Mouse (Mus musculus) kidney, embryonic 14.5 days (tissue): Measurements from ENCODE around the gene Slc1a2. TPM values are rescaled to one million over a fixed set of nuclear protein-coding genes. Genes with fewer than 3 reads are reported as not detected.
A peak's percentile ranks its signal among the peaks of the same experiment; 100 is the strongest.

Experiments
- ATAC-seq: fragments of 200-750 bp; cut with Nextera tagmentation; 2 replicates; pipeline ENCODE4 v1.8.0; 2017; ENCODE audit warnings: moderate number of reproducible peaks, mild to moderate bottlenecking, moderate TSS enrichment, moderate library complexity; ENCODE audit not compliant: low FRiP score, low TSS enrichment
- H3K27ac ChIP-seq: fragments of 300-500 bp; sonication (generic); 2 replicates; pipeline ENCODE4 v1.5.1; 2014; ENCODE audit warnings: low read depth, mild to moderate bottlenecking, low read length, moderate library complexity, mixed read lengths
- H3K27me3 ChIP-seq: fragments of 300-500 bp; sonication (generic); 2 replicates; pipeline ENCODE4 v1.6.1; 2014; ENCODE audit warnings: mild to moderate bottlenecking, low read length; ENCODE audit not compliant: control insufficient read depth, insufficient read depth
- H3K36me3 ChIP-seq: fragments of 300-500 bp; sonication (generic); 2 replicates; pipeline ENCODE4 v1.6.1; 2014; ENCODE audit warnings: low read length, mixed read lengths; ENCODE audit not compliant: control insufficient read depth, insufficient read depth
- H3K4me1 ChIP-seq: fragments of 300-500 bp; sonication (generic); 2 replicates; pipeline ENCODE4 v1.6.1; 2014; ENCODE audit warnings: low read length, mixed read lengths; ENCODE audit not compliant: control insufficient read depth, insufficient read depth
- H3K4me2 ChIP-seq: fragments of 300-500 bp; sonication (generic); replicated peaks from 2 replicates; pipeline ENCODE4 v1.6.1; 2014; ENCODE audit warnings: low read depth, mild to moderate bottlenecking, low read length
- H3K4me3 ChIP-seq: fragments of 300-500 bp; sonication (generic); 2 replicates; pipeline ENCODE4 v1.5.1; 2014; ENCODE audit warnings: mild to moderate bottlenecking, low read length
- H3K9ac ChIP-seq: fragments of 300-500 bp; sonication (generic); 2 replicates; pipeline ENCODE4 v1.6.1; 2014; ENCODE audit warnings: low read depth, mild to moderate bottlenecking, low read length, moderate library complexity
- H3K9me3 ChIP-seq: fragments of 300-500 bp; sonication (generic); 2 replicates; pipeline ENCODE4 v1.6.1; 2016; ENCODE audit warnings: low read length; ENCODE audit not compliant: control insufficient read depth
- WGBS: fragments of 180-500 bp; shearing (Covaris S2); extraction: QIAGEN DNeasy Blood & Tissue Kit; methylation state at CpG from one replicate; pipeline ENCODE4 v1.1.7; 2014; 5-methylcytosine and 5-hydroxymethylcytosine counted together
- polyA plus RNA-seq: library from polyadenylated mRNA; unstranded; fragments of >200 nt; fragmentation: Nextera tagmentation; extraction: Ambion mirVana; gene quantifications from 2 replicates; pipeline ENCODE4 v1.2.1, GENCODE M21; 2014

The Slc1a2 gene
- polyA plus RNA-seq, 1 experiment from 2014 or later, result 0.14 TPM

DNA sequence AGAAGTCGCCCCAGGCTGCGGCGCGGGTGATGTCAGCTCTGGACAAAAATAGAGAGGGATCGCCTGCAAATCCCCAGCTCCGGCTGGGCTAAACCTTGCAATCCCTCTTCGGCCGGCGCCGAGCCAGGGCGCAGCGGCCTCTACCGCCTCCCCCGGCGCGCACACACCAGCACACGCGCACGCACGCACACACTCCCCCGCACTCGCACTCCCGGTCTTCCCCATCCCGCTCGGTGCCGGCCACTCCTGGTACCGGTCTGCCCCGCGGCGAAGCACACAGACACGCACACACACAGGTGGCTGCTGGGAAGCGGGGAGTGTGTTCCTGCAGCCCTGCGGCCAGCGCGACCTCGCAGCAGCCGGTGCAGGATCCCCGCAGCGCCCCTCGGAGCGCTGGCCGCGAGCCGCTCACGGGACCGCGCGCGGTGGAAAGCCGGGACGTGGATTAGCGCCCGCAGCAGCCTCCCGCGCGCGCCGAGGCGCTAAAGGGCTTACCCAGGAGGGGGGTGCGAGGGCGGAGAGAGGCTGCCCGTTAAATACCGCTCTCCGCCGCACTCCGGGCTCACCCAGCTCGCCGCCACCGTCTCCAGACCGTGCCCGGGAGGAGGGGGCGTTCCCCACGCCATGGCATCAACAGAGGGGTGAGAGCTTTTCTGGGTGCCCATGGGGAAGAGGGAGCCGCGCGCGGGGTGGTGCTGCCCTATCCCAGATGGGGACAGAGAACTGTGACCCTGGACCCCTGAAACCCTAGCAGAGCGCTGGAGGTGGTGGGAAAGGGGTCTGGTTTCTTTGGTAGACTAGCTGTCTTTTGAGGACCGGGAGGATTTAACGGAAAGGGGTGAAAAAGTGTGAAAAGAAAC lies 432 bp downstream of the Slc1a2 start:
- Histone ChIP-seq H3K4me2 (peak overlapping the region; percentile 100), H3K27me3 (peaks cover 30% of the 10 kb centered on the region), H3K4me3 (peak overlapping the region; percentile 68), H3K27ac (no peak overlapping the region), H3K36me3 (no peaks in the 10 kb centered on the region), H3K9ac (peak overlapping the region; percentile 56), H3K4me1 (peaks cover 8% of the 10 kb centered on the region; the same call in 1 of the 2 replicates), H3K9me3 (no peaks in the 10 kb centered on the region)
- peak; percentile 85 for ATAC-seq
- WGBS, result under 1% methylated on average over 73 of the region's 80 CpGs

DNA sequence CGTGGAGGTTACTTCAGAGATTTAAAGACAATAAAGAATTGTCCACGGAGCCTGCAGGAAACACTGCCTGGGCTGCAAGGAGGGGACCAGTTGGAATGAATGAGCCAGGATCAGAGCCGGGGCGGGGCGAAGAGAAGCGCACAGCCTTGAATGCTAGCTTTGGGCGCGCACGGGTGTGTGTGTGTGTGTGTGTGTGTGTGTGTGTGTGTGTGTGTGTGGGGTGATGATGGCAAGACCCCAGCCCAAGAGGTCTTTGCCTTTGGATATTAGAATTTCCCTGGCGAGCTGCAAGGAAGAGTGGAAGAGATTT lies 1.0 kb downstream of the Slc1a2 start:
- WGBS, result 0% methylated on average over 10 of the region's 10 CpGs
- Histone ChIP-seq H3K9ac (0 out of 2 replicates have a peak overlapping the region, but pooled peaks have one; percentile 56), H3K36me3 (no peaks in the 10 kb centered on the region), H3K4me1 (peaks cover 8% of the 10 kb centered on the region; the same call in 1 of the 2 replicates), H3K9me3 (no peaks in the 10 kb centered on the region), H3K27me3 (peaks cover 30% of the 10 kb centered on the region), H3K27ac (no peak overlapping the region), H3K4me3 (peak overlapping the region; percentile 68), H3K4me2 (peak overlapping the region; percentile 100)
- ATAC-seq, result no peak

DNA sequence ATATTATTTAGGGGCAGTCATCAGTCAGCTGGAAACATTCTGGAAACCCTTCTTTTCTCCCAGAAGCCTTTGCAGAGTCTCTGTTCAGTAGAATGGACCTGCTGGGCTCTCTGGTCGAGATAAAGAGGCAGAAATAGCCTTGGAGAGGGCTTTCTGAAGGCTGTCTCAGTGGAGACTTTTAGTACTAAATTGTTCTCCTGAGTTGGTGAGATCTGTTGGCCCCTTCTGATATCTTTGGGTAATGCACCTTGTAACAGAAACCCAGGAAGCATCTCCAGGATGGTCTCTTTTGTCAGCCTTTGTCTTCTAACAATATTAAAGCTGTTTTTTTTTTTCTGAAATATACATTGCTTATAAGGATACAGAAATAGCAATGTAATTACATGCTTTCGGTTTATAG lies 2.6 kb downstream of the Slc1a2 start:
- 67% methylated on average over 2 of the region's 2 CpGs for WGBS
- no peak overlapping the region for H3K27ac ChIP-seq
- peaks cover 30% of the 10 kb centered on the region for H3K27me3 ChIP-seq
- no peak overlapping the region for H3K4me2 ChIP-seq
- H3K9ac ChIP-seq, result no peak overlapping the region
- H3K36me3 ChIP-seq, result no peaks in the 10 kb centered on the region
- H3K9me3 ChIP-seq, result no peaks in the 10 kb centered on the region
- peaks cover 8% of the 10 kb centered on the region; the same call in 1 of the 2 replicates for H3K4me1 ChIP-seq
- ATAC-seq, result no peak
- H3K4me3 ChIP-seq, result no peak overlapping the region

DNA sequence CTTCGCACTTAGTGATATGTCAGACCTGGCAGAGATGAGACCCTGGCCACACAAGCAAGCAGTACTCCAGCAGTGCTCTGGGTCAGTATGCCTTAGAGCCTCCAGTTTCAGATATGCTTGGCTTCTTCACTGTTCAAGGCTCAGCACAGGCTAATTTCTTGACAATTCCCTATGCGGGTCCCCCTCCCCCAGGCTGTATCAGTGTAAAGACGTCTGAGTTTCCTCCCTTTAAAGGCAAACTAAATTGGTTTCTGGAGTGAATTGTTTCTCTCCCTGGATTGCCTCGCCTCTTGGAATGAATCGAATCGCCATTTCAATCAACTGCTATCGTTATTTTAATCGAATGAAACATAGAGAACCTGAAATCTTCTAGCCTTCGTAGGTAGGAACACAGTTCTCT lies 4.5 kb downstream of the Slc1a2 start:
- no peak for ATAC-seq
- WGBS, result 57% methylated on average over 9 of the region's 9 CpGs

DNA sequence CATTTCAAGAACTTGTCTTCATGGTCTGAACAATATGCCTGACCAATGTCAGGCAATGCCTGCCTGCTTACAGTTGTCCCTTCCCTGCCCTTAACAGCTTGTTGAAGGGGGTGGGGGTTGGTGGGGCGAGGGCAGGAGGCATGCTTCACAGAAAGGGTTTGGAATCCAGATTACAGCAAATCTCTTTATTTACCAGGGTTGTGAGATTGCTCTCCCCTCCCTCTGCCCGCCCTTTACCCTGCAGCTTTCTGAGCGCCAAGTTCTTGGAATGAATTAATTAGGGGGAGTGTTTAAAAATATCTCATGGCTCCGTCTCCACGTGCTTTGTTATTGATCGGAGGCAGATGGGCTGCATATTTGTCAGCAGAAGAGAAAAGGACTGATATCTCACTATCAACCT lies 4.9 kb downstream of the Slc1a2 start:
- no peak for ATAC-seq
- peaks cover 4% of the 10 kb centered on the region; the same call in 1 of the 2 replicates for H3K4me1 ChIP-seq
- H3K9ac ChIP-seq, result no peak overlapping the region
- no peaks in the 10 kb centered on the region for H3K36me3 ChIP-seq
- no peaks in the 10 kb centered on the region for H3K9me3 ChIP-seq
- no peak overlapping the region for H3K4me2 ChIP-seq
- peaks cover 23% of the 10 kb centered on the region for H3K27me3 ChIP-seq
- no peak overlapping the region for H3K4me3 ChIP-seq
- WGBS, result 39% methylated on average over 6 of the region's 6 CpGs
- no peak overlapping the region for H3K27ac ChIP-seq

More for the DNA sequence above, 4.5 kb downstream of the Slc1a2 start:
- peaks cover 23% of the 10 kb centered on the region for H3K27me3 ChIP-seq
- H3K4me2 ChIP-seq, result no peak overlapping the region
- no peak overlapping the region for H3K9ac ChIP-seq
- H3K9me3 ChIP-seq, result no peaks in the 10 kb centered on the region
- H3K36me3 ChIP-seq, result no peaks in the 10 kb centered on the region
- peaks cover 8% of the 10 kb centered on the region; the same call in 1 of the 2 replicates for H3K4me1 ChIP-seq
- H3K27ac ChIP-seq, result no peak overlapping the region
- no peak overlapping the region for H3K4me3 ChIP-seq

DNA sequence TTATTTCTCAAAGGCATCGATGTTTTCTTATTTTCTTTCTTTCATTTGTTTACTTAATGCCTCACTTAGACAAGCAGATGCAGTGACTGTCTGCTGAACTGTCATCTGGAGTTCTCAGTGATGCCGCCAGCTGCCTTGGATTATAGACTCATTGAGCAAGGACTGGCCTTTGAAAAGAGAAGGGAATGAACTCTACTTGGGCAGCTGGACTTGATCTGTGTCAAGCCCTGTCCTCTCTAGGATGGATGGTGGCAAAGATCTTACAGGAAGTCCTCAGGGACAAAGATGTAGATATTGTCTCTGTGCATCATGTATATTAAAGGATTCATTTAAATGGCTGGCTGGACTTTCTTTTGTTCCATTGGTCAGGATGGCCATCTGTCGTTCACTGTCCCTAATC lies 5.4 kb downstream of the Slc1a2 start:
- no peak overlapping the region for H3K27ac ChIP-seq
- WGBS, result 61% methylated on average over 3 of the region's 3 CpGs
- no peak overlapping the region for H3K9ac ChIP-seq
- no peak overlapping the region for H3K4me2 ChIP-seq
- H3K4me1 ChIP-seq, result peaks cover 4% of the 10 kb centered on the region; the same call in 1 of the 2 replicates
- ATAC-seq, result no peak
- no peaks in the 10 kb centered on the region for H3K36me3 ChIP-seq
- H3K4me3 ChIP-seq, result no peak overlapping the region
- peaks cover 22% of the 10 kb centered on the region for H3K27me3 ChIP-seq
- no peaks in the 10 kb centered on the region for H3K9me3 ChIP-seq

DNA sequence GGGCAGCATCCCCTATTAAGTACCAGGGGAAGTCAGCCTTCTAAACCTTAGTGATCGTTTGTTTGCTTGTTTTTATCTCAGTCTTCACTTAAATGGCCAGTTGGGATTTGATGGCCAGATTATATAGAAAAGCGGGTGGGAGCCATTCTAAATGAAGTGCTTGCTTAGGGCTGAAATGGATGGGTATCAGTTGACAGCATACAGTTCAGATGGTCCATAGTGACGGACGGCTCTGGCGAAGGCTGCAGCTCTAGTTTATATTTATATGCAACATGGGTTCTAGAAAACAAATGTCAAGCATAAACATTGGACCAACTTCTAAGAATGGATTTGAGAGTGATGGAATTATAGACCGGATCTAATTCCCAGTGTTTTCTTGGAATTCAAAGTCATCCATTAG lies 9.5 kb downstream of the Slc1a2 start:
- H3K4me1 ChIP-seq, result no peaks in the 10 kb centered on the region
- no peak for ATAC-seq
- H3K27me3 ChIP-seq, result no peaks in the 10 kb centered on the region
- H3K9ac ChIP-seq, result no peak overlapping the region
- H3K9me3 ChIP-seq, result no peaks in the 10 kb centered on the region
- no peak overlapping the region for H3K4me2 ChIP-seq
- no peaks in the 10 kb centered on the region for H3K36me3 ChIP-seq
- H3K27ac ChIP-seq, result no peak overlapping the region
- WGBS, result 77% methylated on average over 6 of the region's 6 CpGs
- no peak overlapping the region for H3K4me3 ChIP-seq

DNA sequence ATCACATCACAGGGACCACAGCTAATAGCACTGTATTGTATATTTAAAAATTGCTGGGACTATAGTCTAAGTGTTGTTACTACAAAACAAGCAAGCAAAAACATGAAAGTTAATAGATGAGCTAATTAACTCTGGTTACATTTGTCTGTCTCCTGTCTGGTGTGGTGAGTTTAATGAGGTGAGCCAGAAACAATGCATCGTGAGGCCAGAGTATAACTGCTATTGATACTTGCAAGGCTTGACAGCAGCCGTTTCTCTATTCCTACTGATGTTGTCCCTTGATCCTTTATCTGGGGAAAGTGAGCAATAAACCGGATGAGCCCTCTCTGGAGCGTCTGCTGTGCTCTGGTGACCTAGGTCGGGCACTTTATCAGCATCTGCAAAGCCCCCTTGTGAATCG lies 11.1 kb downstream of the Slc1a2 start:
- H3K27ac ChIP-seq, result no peak overlapping the region
- no peaks in the 10 kb centered on the region for H3K4me1 ChIP-seq
- H3K9me3 ChIP-seq, result no peaks in the 10 kb centered on the region
- no peaks in the 10 kb centered on the region for H3K36me3 ChIP-seq
- no peak overlapping the region for H3K4me3 ChIP-seq
- no peak for ATAC-seq
- no peak overlapping the region for H3K9ac ChIP-seq
- no peak overlapping the region for H3K4me2 ChIP-seq
- no peaks in the 10 kb centered on the region for H3K27me3 ChIP-seq
- 16% methylated on average over 6 of the region's 6 CpGs for WGBS

DNA sequence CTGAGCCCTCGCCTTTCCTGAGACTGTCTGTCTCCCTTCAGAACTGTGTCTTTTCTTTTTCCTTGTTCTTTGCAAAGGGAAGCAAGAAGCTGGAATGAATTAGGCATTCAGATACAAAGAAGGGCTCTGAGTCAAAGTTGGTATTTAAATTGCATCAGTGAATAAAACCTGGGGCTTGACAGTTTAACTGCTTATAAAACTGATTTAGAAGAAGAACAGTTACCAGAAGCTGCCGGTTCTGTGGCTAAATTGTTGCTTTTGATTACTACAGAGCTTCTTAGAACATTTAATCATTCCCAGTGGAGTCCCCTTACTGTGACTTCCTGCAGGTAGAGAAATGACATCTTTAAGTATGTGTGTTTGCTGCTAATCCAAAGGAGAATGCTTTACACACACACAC lies 16.1 kb downstream of the Slc1a2 start:
- WGBS, result 52% methylated on average over 2 of the region's 2 CpGs
- Histone ChIP-seq H3K9me3 (no peaks in the 10 kb centered on the region), H3K27me3 (no peaks in the 10 kb centered on the region), H3K4me3 (no peak overlapping the region), H3K36me3 (no peaks in the 10 kb centered on the region), H3K9ac (no peak overlapping the region), H3K27ac (no peak overlapping the region), H3K4me1 (no peaks in the 10 kb centered on the region), H3K4me2 (no peak overlapping the region)
- no peak for ATAC-seq
